Mouse (Mus musculus): ENCODE measurements at regions not wholly inside any gene's neighbourhood (a gene's known extent, or its start where the extent isn't known, plus 50 kb on each side); places are given as distances from the start of the nearest gene placed in this dataset.

- TF ChIP-seq CTCF (IDR thresholded peaks at IDR 0.05; ENCODE audit: borderline replicate concordance, insufficient read depth, low read length): no peak
- TF ChIP-seq POLR2A (IDR thresholded peaks at IDR 0.05; ENCODE audit: low read depth, low read length): no peak
These were observed 177.0 kb downstream of the Rps12 start for GRCm38 (mm10) chr10:23610046-23610445.

All from embryonic fibroblast, embryonic 13.5 days (primary cell).